In the genomic region with DNA sequence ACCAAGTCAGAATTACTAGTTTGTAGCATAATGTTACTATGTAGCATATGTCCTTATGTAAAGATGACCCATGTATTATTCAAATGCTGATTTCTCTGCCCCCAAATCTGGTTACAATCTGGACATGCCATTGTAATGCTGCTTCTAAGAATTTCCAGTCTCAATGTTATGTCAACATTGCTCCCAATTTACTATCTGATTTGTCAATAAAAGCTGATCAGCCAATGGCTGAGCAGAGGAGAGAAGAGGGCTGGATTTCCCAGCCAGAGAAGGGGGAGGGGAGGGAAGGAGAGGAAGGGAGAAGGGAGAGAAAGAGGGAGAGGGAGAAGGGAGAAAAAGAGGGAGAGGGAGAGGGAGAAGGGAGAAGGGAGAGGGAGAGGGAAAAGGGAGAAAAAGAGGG, we compare ENCODE assay signal across 14 mouse cellular contexts.
"Had no signal": no experiment of that assay in that cellular context is flagged by ENCODE, and none has a peak within 500 bp of the region (broad histone marks: within the 10 kb centered on the region; RNA-seq: fewer than 3 reads in every experiment).

No protein-coding gene starts in this region.

- H3K4me1 ChIP-seq: limb, embryonic 15.5 days; midbrain, embryonic 12.5 days had no signal

- H3K27ac ChIP-seq: limb, embryonic 15.5 days; liver, embryonic 13.5 days; liver, embryonic 15.5 days; midbrain, embryonic 12.5 days; neural tube, embryonic 13.5 days; neural tube, embryonic 15.5 days had no signal

- H3K9ac ChIP-seq: limb, embryonic 15.5 days; liver, embryonic 13.5 days; liver, embryonic 15.5 days; lung, embryonic 14.5 days; midbrain, embryonic 12.5 days; neural tube, embryonic 13.5 days; neural tube, embryonic 15.5 days had no signal

- H3K4me3 ChIP-seq: limb, embryonic 15.5 days; liver, embryonic 13.5 days; liver, embryonic 15.5 days; midbrain, embryonic 12.5 days; myocyte; neural tube, embryonic 13.5 days; neural tube, embryonic 15.5 days had no signal

- H3K4me2 ChIP-seq: limb, embryonic 15.5 days; liver, embryonic 13.5 days; liver, embryonic 15.5 days; lung, embryonic 14.5 days; midbrain, embryonic 12.5 days; neural tube, embryonic 13.5 days; neural tube, embryonic 15.5 days had no signal

- DNase-seq: liver, embryonic 13.5 days; right cerebral cortex, adult 18-20 months; right cerebral cortex, postnatal 25 days; right cerebral cortex, postnatal 4 days; spleen, adult 18-20 months; thymus, adult 18-20 months; thymus, postnatal 36 days had no signal

- H3K9me3 ChIP-seq: limb, embryonic 15.5 days; liver, embryonic 13.5 days; liver, embryonic 15.5 days; midbrain, embryonic 12.5 days; neural tube, embryonic 13.5 days; neural tube, embryonic 15.5 days had no signal

- H3K27me3 ChIP-seq: limb, embryonic 15.5 days; liver, embryonic 13.5 days; liver, embryonic 15.5 days; midbrain, embryonic 12.5 days; neural tube, embryonic 13.5 days; neural tube, embryonic 15.5 days had no signal
